Comparison of ENCODE assay signal across 8 mouse cellular contexts in the genomic region with DNA sequence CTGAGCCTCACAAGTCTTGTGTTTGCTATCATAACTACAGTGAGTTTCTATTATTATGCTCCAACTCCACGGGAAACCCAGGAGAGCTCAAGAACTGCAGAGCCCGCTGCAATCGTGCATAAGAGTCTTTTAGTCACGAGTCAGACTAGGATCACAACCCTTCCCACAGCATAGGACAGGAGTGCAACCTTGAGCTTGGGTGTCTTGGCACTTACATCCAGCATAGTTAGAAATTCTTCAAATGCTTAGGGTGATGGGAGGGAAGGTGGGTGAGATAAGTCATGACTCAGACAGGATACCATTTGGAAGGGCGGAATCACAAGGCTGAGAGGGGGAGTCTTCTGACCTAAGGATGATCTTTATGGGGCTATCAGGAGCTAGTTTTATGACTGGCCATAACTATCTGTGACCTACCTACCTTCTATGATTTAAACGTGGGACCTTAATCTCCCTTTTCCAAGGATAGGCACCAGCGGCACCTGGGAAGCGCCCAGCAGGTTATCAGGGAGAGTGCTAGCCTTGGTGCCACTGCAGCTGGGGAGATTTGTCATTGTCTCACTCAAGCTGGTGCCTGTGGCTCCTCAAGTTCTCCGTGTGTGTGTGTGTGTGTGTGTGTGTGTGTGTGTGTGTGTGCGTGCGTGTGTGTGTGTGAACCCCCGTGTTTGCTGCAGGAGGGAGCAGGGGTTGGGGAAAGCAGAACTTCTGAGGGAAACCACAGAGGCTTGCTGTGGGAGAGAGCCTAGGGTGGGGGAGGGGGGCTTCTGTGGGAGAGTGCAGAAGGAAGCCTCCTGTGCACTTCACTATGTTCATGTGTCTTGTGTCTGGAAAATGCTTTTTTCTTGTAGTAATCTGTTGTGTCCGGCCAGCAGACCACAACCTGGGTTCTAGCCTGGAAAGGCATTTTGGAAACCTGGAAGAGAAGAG. TPM values are rescaled to one million over a fixed set of nuclear protein-coding genes. Genes with fewer than 3 reads are reported as not detected.
DNase-seq lines count a peak whose midpoint lies in the region; ATAC-seq lines count a peak whose summit lies in the region.

No protein-coding gene starts in this region.

- ATAC-seq in hindbrain, embryonic 11.5 days (ENCODE audit: low FRiP score) = no peak
- ATAC-seq in embryonic facial prominence, embryonic 15.5 days (ENCODE audit: insufficient number of reproducible peaks, low FRiP score, low TSS enrichment, low read depth) = no peak; the same call in 1 of the 2 replicates
- peak; percentile 79 for ATAC-seq in megakaryocyte, adult 5-6 weeks (ENCODE audit: poor library complexity, severe bottlenecking)

- H3K27me3 ChIP-seq in hindbrain, embryonic 11.5 days (ENCODE audit: control insufficient read depth, insufficient read depth, low read length) = no peaks in the 10 kb centered on the region
- no peaks in the 10 kb centered on the region for H3K27me3 ChIP-seq in hindbrain, embryonic 10.5 days (ENCODE audit: insufficient read depth, poor library complexity, severe bottlenecking)
- no peaks in the 10 kb centered on the region for H3K27me3 ChIP-seq in embryonic facial prominence, embryonic 15.5 days

- WGBS in hindbrain, embryonic 11.5 days = 31% methylated on average over 10 of the region's 13 CpGs
- 30% methylated on average over 13 of the region's 13 CpGs for WGBS in hindbrain, embryonic 10.5 days
- 27% methylated on average over 13 of the region's 13 CpGs for WGBS in embryonic facial prominence, embryonic 15.5 days

- DNase-seq in hindbrain, embryonic 11.5 days (ENCODE audit: low spot score) = peak; percentile 17
- no peak for DNase-seq in hindbrain, embryonic 10.5 days (ENCODE audit: low spot score)
- peak; percentile 15 for DNase-seq in ES-CJ7 (ENCODE audit: low read depth, low spot score)
- DNase-seq in left cerebral cortex, adult 8-10 months (ENCODE audit: low spot score in 2 of 2) = no peak
- no peak for DNase-seq in lung, postnatal 25 days (ENCODE audit: low spot score)
- no peak for DNase-seq in lung, postnatal 36 days

- H3K27ac ChIP-seq in hindbrain, embryonic 11.5 days (ENCODE audit: low read depth, low read length) = no peak overlapping the region
- H3K27ac ChIP-seq in hindbrain, embryonic 10.5 days = no peak overlapping the region
- no peak overlapping the region for H3K27ac ChIP-seq in embryonic facial prominence, embryonic 15.5 days (replicated peaks)

- no peak overlapping the region for H3K9ac ChIP-seq in hindbrain, embryonic 11.5 days (ENCODE audit: low read depth, low read length)
- no peak overlapping the region for H3K9ac ChIP-seq in embryonic facial prominence, embryonic 15.5 days

- no peak overlapping the region for H3K4me2 ChIP-seq in hindbrain, embryonic 11.5 days (replicated peaks; ENCODE audit: low read depth, low read length)
- H3K4me2 ChIP-seq in embryonic facial prominence, embryonic 15.5 days (replicated peaks) = peak overlapping the region; percentile 35

- no peak overlapping the region for H3K4me3 ChIP-seq in hindbrain, embryonic 11.5 days (ENCODE audit: low read depth, low read length)
- no peak overlapping the region for H3K4me3 ChIP-seq in hindbrain, embryonic 10.5 days
- H3K4me3 ChIP-seq in embryonic facial prominence, embryonic 15.5 days (replicated peaks) = 0 out of 2 replicates have a peak overlapping the region, but pooled peaks have one; percentile 11

- H3K9me3 ChIP-seq in hindbrain, embryonic 11.5 days (ENCODE audit: control insufficient read depth, low read length) = no peaks in the 10 kb centered on the region
- no peaks in the 10 kb centered on the region for H3K9me3 ChIP-seq in hindbrain, embryonic 10.5 days
- H3K9me3 ChIP-seq in embryonic facial prominence, embryonic 15.5 days (replicated peaks) = no peaks in the 10 kb centered on the region

- H3K36me3 ChIP-seq in hindbrain, embryonic 11.5 days (ENCODE audit: control insufficient read depth, insufficient read depth, low read length) = no peaks in the 10 kb centered on the region
- no peaks in the 10 kb centered on the region for H3K36me3 ChIP-seq in hindbrain, embryonic 10.5 days
- no peaks in the 10 kb centered on the region for H3K36me3 ChIP-seq in embryonic facial prominence, embryonic 15.5 days

- H3K4me1 ChIP-seq in hindbrain, embryonic 11.5 days (replicated peaks; ENCODE audit: control insufficient read depth, insufficient read depth, low read length) = no peaks in the 10 kb centered on the region
- H3K4me1 ChIP-seq in hindbrain, embryonic 10.5 days (replicated peaks) = peaks cover 8% of the 10 kb centered on the region
- H3K4me1 ChIP-seq in embryonic facial prominence, embryonic 15.5 days = 0 out of 2 replicates have a peak, but pooled peaks cover 4% of the 10 kb centered on the region

RNA-seq across cellular contexts. Expression of a gene that starts 42.1 kb away (rescaled TPM):
- 3.8 and 4.5 TPM in 2 replicates for polyA plus RNA-seq in hindbrain, embryonic 11.5 days (2014; fragmentation: Nextera tagmentation; extraction: Ambion mirVana)
- 3.3 and 4.5 TPM in 2 replicates for polyA plus RNA-seq in hindbrain, embryonic 10.5 days (2016; fragmentation: Nextera tagmentation; extraction: Ambion mirVana)
- 4.9 and 5.4 TPM in 2 replicates for polyA plus RNA-seq in embryonic facial prominence, embryonic 15.5 days (2015; fragmentation: Nextera tagmentation; extraction: Ambion mirVana)
- 2.8 and 4.9 TPM in 2 replicates for total RNA-seq in megakaryocyte, adult 5-6 weeks (2015)
- 4.8 and 7.1 TPM in 2 replicates for total RNA-seq in megakaryocyte, adult 5-6 weeks (2017)
- 1 to 10 TPM; 3.8 to 4.5 (median 3.8) TPM for total RNA-seq in left cerebral cortex, adult 8-10 months (2022)

Comparison
In these comparisons a context has a peak if more than half of its experiments do, and no peak if none do; other contexts are left out.
1. DNase-seq: peak in hindbrain, embryonic 11.5 days (single experiment) and ES-CJ7 (single experiment); none in hindbrain, embryonic 10.5 days (single experiment), left cerebral cortex, adult 8-10 months (0 of 2), lung, postnatal 25 days (single experiment) and lung, postnatal 36 days (single experiment).